ENCODE assay signal across 9 mouse cellular contexts in the genomic region with DNA sequence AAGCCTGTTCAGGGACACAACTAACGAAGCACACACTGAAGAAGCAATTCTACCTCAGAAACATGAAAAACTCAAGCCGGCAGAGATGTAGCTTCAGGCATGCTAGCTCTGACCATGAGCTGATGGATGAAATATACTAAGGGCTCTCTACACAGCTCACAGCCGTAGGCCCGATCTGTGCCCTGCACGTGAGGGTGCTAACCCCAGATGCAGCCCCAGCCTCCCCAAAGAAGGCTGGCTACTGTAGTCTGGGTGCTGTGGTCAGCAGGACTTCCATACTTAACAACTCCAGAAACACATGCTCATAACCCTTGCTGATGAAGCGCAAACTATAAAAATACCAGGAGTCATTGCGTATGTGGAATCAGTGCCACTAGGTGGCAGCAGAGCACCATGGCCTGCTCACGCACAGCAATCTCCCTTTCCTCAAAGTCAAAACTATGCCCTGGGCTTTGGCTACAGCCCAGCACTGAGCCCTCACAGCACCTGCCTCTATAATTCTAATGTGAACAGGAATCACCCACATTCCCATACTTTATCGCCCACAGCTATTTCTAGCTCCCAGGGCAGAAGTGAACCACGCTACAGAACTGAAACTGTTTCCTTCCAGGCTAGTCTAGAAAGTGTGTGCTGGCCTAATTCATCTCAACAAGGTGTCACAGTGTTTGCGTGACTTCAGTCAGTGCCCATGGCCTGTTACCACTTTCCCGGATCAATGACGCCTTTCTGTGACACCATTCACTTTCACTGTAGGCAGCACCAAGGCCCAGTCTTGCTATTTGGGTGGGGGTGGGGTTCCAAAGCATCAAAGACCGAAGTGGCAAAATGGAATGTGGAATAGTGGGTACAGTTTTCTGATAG.
A peak's percentile ranks its signal among the peaks of the same experiment; 100 is the strongest.
DNase-seq lines count a peak whose midpoint lies in the region; ATAC-seq and TF ChIP-seq lines count a peak whose summit lies in the region.
"Had no signal": no experiment of that assay in that cellular context is flagged by ENCODE, and none has a peak within 500 bp of the region (broad histone marks: within the 10 kb centered on the region; RNA-seq: fewer than 3 reads in every experiment).

No protein-coding gene starts in this region.

- TF ChIP-seq EP300 in liver, embryonic 14.5 days (IDR thresholded peaks at IDR 0.05; ENCODE audit: low read depth) = no peak

- H3K9me3 ChIP-seq in heart, embryonic 14.5 days (ENCODE audit: control insufficient read depth, low read length) = no peaks in the 10 kb centered on the region
- no peaks in the 10 kb centered on the region for H3K9me3 ChIP-seq in liver, embryonic 14.5 days (ENCODE audit: control insufficient read depth, low read length)
- no peaks in the 10 kb centered on the region for H3K9me3 ChIP-seq in neural tube, embryonic 14.5 days (ENCODE audit: control insufficient read depth, low read length)

- H3K4me3 ChIP-seq in heart, embryonic 14.5 days (ENCODE audit: control insufficient read depth in 1 of 2, insufficient read depth in 1 of 2, low read depth in 1 of 2, low read length in 2 of 2) = no peak overlapping the region
- no peak overlapping the region for H3K4me3 ChIP-seq in liver, embryonic 14.5 days (ENCODE audit: insufficient read depth in 1 of 2, low read depth in 2 of 2, low read length in 2 of 2)
- no peak overlapping the region for H3K4me3 ChIP-seq in neural tube, embryonic 14.5 days (ENCODE audit: low read depth, low read length)
- H3K4me3 ChIP-seq: erythroblast, embryonic 14.5 days had no signal

- H3K9ac ChIP-seq in heart, embryonic 14.5 days (ENCODE audit: low read length) = no peak overlapping the region
- no peak overlapping the region for H3K9ac ChIP-seq in liver, embryonic 14.5 days (replicated peaks)
- no peak overlapping the region for H3K9ac ChIP-seq in neural tube, embryonic 14.5 days (replicated peaks; ENCODE audit: low read depth, low read length)

- WGBS in heart, embryonic 14.5 days = 52% methylated on average over 14 of the region's 14 CpGs
- WGBS in liver, embryonic 14.5 days (ENCODE audit: insufficient replicate concordance) = 48% methylated on average over 14 of the region's 14 CpGs
- WGBS in neural tube, embryonic 14.5 days = 62% methylated on average over 14 of the region's 14 CpGs

- no peaks in the 10 kb centered on the region for H3K27me3 ChIP-seq in heart, embryonic 14.5 days (ENCODE audit: control insufficient read depth, insufficient read depth, low read length)
- no peaks in the 10 kb centered on the region for H3K27me3 ChIP-seq in liver, embryonic 14.5 days (ENCODE audit: control insufficient read depth, insufficient read depth, low read length)
- H3K27me3 ChIP-seq in neural tube, embryonic 14.5 days (ENCODE audit: control insufficient read depth, insufficient read depth, low read length) = no peaks in the 10 kb centered on the region

- peak; percentile 88 for DNase-seq in brain, embryonic 14.5 days (ENCODE audit: low read depth)
- peak; percentile 51 for DNase-seq in fibroblast of lung, adult 2 months (ENCODE audit: low read depth)
- DNase-seq in kidney, postnatal 10 days = peak; percentile 94
- peak; percentile 18 to 34 (median 32) for DNase-seq in liver, embryonic 14.5 days (ENCODE audit: low read depth in 3 of 3, low spot score in 3 of 3)
- peak; percentile 68 for DNase-seq in telencephalon, adult 2 months (ENCODE audit: low read depth, low spot score)

- no peak overlapping the region for H3K4me2 ChIP-seq in heart, embryonic 14.5 days (ENCODE audit: low read length)
- no peak overlapping the region for H3K4me2 ChIP-seq in liver, embryonic 14.5 days (ENCODE audit: low read depth)
- H3K4me2 ChIP-seq in neural tube, embryonic 14.5 days (ENCODE audit: low read depth, low read length) = no peak overlapping the region

- TF ChIP-seq POLR2A in brain, embryonic 14.5 days (IDR thresholded peaks at IDR 0.05; ENCODE audit: borderline replicate concordance, extremely low read depth, insufficient read depth, insufficient read length, poor library complexity, severe bottlenecking) = no peak

- H3K36me3 ChIP-seq in heart, embryonic 14.5 days (ENCODE audit: control insufficient read depth, insufficient read depth, low read length) = no peaks in the 10 kb centered on the region
- no peaks in the 10 kb centered on the region for H3K36me3 ChIP-seq in liver, embryonic 14.5 days (replicated peaks; ENCODE audit: control insufficient read depth, insufficient read depth, low read depth)
- H3K36me3 ChIP-seq in neural tube, embryonic 14.5 days (ENCODE audit: control insufficient read depth, insufficient read depth, low read length) = no peaks in the 10 kb centered on the region

- peak; percentile 84 for ATAC-seq in CD4-positive, CD25-positive, alpha-beta regulatory T cell, adult 4 months
- peak; percentile 17; the same call in 1 of the 2 replicates for ATAC-seq in heart, embryonic 14.5 days (ENCODE audit: insufficient number of reproducible peaks, insufficient read depth, low FRiP score, low read depth)
- ATAC-seq in liver, embryonic 14.5 days (ENCODE audit: insufficient read depth) = 0 out of 2 replicates have a peak, but pooled peaks have one; percentile 31
- peak; percentile 91 for ATAC-seq in neural tube, embryonic 14.5 days (ENCODE audit: low read depth)

- H3K4me1 ChIP-seq in heart, embryonic 14.5 days (ENCODE audit: control insufficient read depth in 2 of 2, insufficient read depth in 2 of 2, low read length in 2 of 2) = no peaks in the 10 kb centered on the region
- no peaks in the 10 kb centered on the region for H3K4me1 ChIP-seq in liver, embryonic 14.5 days (replicated peaks; ENCODE audit: control insufficient read depth in 2 of 2, insufficient read depth in 2 of 2, low read length in 1 of 2)
- no peaks in the 10 kb centered on the region for H3K4me1 ChIP-seq in neural tube, embryonic 14.5 days (ENCODE audit: control insufficient read depth, insufficient read depth, low read length)

- H3K27ac ChIP-seq in heart, embryonic 14.5 days (replicated peaks in 1 of 2; ENCODE audit: control insufficient read depth in 1 of 2, insufficient read depth in 1 of 2, low read depth in 2 of 2, low read length in 2 of 2) = no peak overlapping the region
- no peak overlapping the region for H3K27ac ChIP-seq in liver, embryonic 14.5 days
- no peak overlapping the region for H3K27ac ChIP-seq in neural tube, embryonic 14.5 days (ENCODE audit: low read depth, low read length)

- TF ChIP-seq CTCF in brain, embryonic 14.5 days (IDR thresholded peaks at IDR 0.05; ENCODE audit: borderline replicate concordance, extremely low read depth, insufficient read depth, insufficient read length) = peak; percentile 99
- TF ChIP-seq CTCF in liver, embryonic 14.5 days (IDR thresholded peaks at IDR 0.05; ENCODE audit: low read depth) = peak; percentile 97

Comparison
In these comparisons a context has a peak if more than half of its experiments do, and no peak if none do; other contexts are left out.
1. ATAC-seq: peak in every context shown above with its lines; median percentile 91 in neural tube, embryonic 14.5 days; 84 in CD4-positive, CD25-positive, alpha-beta regulatory T cell, adult 4 months; 31 in liver, embryonic 14.5 days; 17 in heart, embryonic 14.5 days.
2. DNase-seq: peak in every context shown above with its lines; median percentile 94 in kidney, postnatal 10 days; 88 in brain, embryonic 14.5 days; 68 in telencephalon, adult 2 months; 51 in fibroblast of lung, adult 2 months; 32 in liver, embryonic 14.5 days.